Mouse (Mus musculus): Measurements from ENCODE around the gene Usp22. TPM values are rescaled to one million over a fixed set of nuclear protein-coding genes. Genes with fewer than 3 reads are reported as not detected.

Usp22 gene
- polyA plus RNA-seq, 1 experiment from 2014 or later = 284 TPM

- DNase-seq (ENCODE audit: low spot score, missing footprints) = no peak
- Histone ChIP-seq H3K4me2 (no peak within 1 kb of the TSS), H3K4me1 (ENCODE audit: control insufficient read depth, insufficient read depth, low read length) (no peaks in the 10 kb centered on the region), H3K9me3 (ENCODE audit: control insufficient read depth, low read length) (no peaks in the 10 kb centered on the region), H3K27ac (ENCODE audit: low read depth, low read length) (no peak within 1 kb of the TSS), H3K4me3 (ENCODE audit: low read depth, low read length) (no peak within 1 kb of the TSS), H3K36me3 (ENCODE audit: control insufficient read depth, insufficient read depth, low read length) (no peaks in the 10 kb centered on the region), H3K9ac (ENCODE audit: low read length) (no peak within 1 kb of the TSS), H3K27me3 (ENCODE audit: control insufficient read depth, insufficient read depth, low read length) (no peaks in the 10 kb centered on the region; the same call in 1 of the 2 replicates)
- no peak for ATAC-seq (ENCODE audit: low FRiP score)
- 81% methylated on average over 10 of the region's 10 CpGs for WGBS
Measured at GRCm38 (mm10) chr11:61207487-61208246, 32.8 kb upstream of the Usp22 start, which contains the start of gene Aldh3a1. TSS of gene Aldh3a1 (plus strand) at chr11:61207537.

GRCm38 (mm10) chr11:61206136-61206535 lies 31.3 kb upstream of the Usp22 start:
- H3K36me3 ChIP-seq (ENCODE audit: control insufficient read depth, insufficient read depth, low read length) = no peaks in the 10 kb centered on the region
- no peak overlapping the region for H3K9ac ChIP-seq (ENCODE audit: low read length)
- no peak for DNase-seq (ENCODE audit: low spot score, missing footprints)
- no peak for ATAC-seq (ENCODE audit: low FRiP score)
- H3K4me2 ChIP-seq = no peak overlapping the region
- WGBS = 93% methylated on average over 3 of the region's 3 CpGs
- no peaks in the 10 kb centered on the region for H3K9me3 ChIP-seq (ENCODE audit: control insufficient read depth, low read length)
- no peak overlapping the region for H3K27ac ChIP-seq (ENCODE audit: low read depth, low read length)
- no peaks in the 10 kb centered on the region for H3K27me3 ChIP-seq (ENCODE audit: control insufficient read depth, insufficient read depth, low read length)
- H3K4me1 ChIP-seq (ENCODE audit: control insufficient read depth, insufficient read depth, low read length) = no peaks in the 10 kb centered on the region
- H3K4me3 ChIP-seq (ENCODE audit: low read depth, low read length) = no peak overlapping the region

- Histone ChIP-seq H3K4me2 (no peak overlapping the region), H3K4me3 (ENCODE audit: low read depth, low read length) (no peak overlapping the region), H3K9me3 (ENCODE audit: control insufficient read depth, low read length) (no peaks in the 10 kb centered on the region), H3K36me3 (ENCODE audit: control insufficient read depth, insufficient read depth, low read length) (no peaks in the 10 kb centered on the region), H3K27ac (ENCODE audit: low read depth, low read length) (no peak overlapping the region), H3K4me1 (ENCODE audit: control insufficient read depth, insufficient read depth, low read length) (no peaks in the 10 kb centered on the region), H3K9ac (ENCODE audit: low read length) (no peak overlapping the region), H3K27me3 (ENCODE audit: control insufficient read depth, insufficient read depth, low read length) (no peaks in the 10 kb centered on the region)
- no peak for DNase-seq (ENCODE audit: low spot score, missing footprints)
- WGBS = 93% methylated on average over 9 of the region's 10 CpGs
- ATAC-seq (ENCODE audit: low FRiP score) = no peak
Measured at GRCm38 (mm10) chr11:61205167-61205950, 30.5 kb upstream of the Usp22 start.

GRCm38 (mm10) chr11:61202810-61203209 lies 28.0 kb upstream of the Usp22 start:
- H3K36me3 ChIP-seq (ENCODE audit: control insufficient read depth, insufficient read depth, low read length) = no peaks in the 10 kb centered on the region
- no peak for DNase-seq (ENCODE audit: low spot score, missing footprints)
- no peak overlapping the region for H3K4me2 ChIP-seq
- H3K27ac ChIP-seq (ENCODE audit: low read depth, low read length) = no peak overlapping the region
- no peak overlapping the region for H3K4me3 ChIP-seq (ENCODE audit: low read depth, low read length)
- no peaks in the 10 kb centered on the region for H3K27me3 ChIP-seq (ENCODE audit: control insufficient read depth, insufficient read depth, low read length)
- H3K9me3 ChIP-seq (ENCODE audit: control insufficient read depth, low read length) = no peaks in the 10 kb centered on the region
- WGBS = 84% methylated on average over 2 of the region's 2 CpGs
- H3K4me1 ChIP-seq (ENCODE audit: control insufficient read depth, insufficient read depth, low read length) = no peaks in the 10 kb centered on the region
- no peak overlapping the region for H3K9ac ChIP-seq (ENCODE audit: low read length)
- ATAC-seq (ENCODE audit: low FRiP score) = no peak

- Histone ChIP-seq H3K27ac (ENCODE audit: low read depth, low read length) (no peak overlapping the region), H3K9ac (ENCODE audit: low read length) (no peak overlapping the region), H3K4me2 (no peak overlapping the region), H3K27me3 (ENCODE audit: control insufficient read depth, insufficient read depth, low read length) (no peaks in the 10 kb centered on the region), H3K36me3 (ENCODE audit: control insufficient read depth, insufficient read depth, low read length) (no peaks in the 10 kb centered on the region), H3K9me3 (ENCODE audit: control insufficient read depth, low read length) (no peaks in the 10 kb centered on the region), H3K4me3 (ENCODE audit: low read depth, low read length) (no peak overlapping the region), H3K4me1 (ENCODE audit: control insufficient read depth, insufficient read depth, low read length) (no peaks in the 10 kb centered on the region)
- ATAC-seq (ENCODE audit: low FRiP score) (no peak), DNase-seq (ENCODE audit: low spot score, missing footprints) (no peak)
- 78% methylated on average over 6 of the region's 6 CpGs for WGBS
Measured at GRCm38 (mm10) chr11:61202186-61202585, 27.3 kb upstream of the Usp22 start.

- H3K27me3 ChIP-seq (ENCODE audit: control insufficient read depth, insufficient read depth, low read length) = no peaks in the 10 kb centered on the region
- ATAC-seq (ENCODE audit: low FRiP score) (no peak), DNase-seq (ENCODE audit: low spot score, missing footprints) (no peak)
- WGBS = 82% methylated on average over 4 of the region's 4 CpGs
- no peak overlapping the region for H3K27ac ChIP-seq (ENCODE audit: low read depth, low read length)
- no peak overlapping the region for H3K9ac ChIP-seq (ENCODE audit: low read length)
- H3K4me2 ChIP-seq = no peak overlapping the region
- no peaks in the 10 kb centered on the region for H3K4me1 ChIP-seq (ENCODE audit: control insufficient read depth, insufficient read depth, low read length)
- H3K9me3 ChIP-seq (ENCODE audit: control insufficient read depth, low read length) = no peaks in the 10 kb centered on the region
- H3K4me3 ChIP-seq (ENCODE audit: low read depth, low read length) = no peak overlapping the region
- no peaks in the 10 kb centered on the region for H3K36me3 ChIP-seq (ENCODE audit: control insufficient read depth, insufficient read depth, low read length)
Measured at GRCm38 (mm10) chr11:61199620-61200362, 24.9 kb upstream of the Usp22 start.

GRCm38 (mm10) chr11:61197935-61198334 lies 23.1 kb upstream of the Usp22 start:
- H3K27me3 ChIP-seq (ENCODE audit: control insufficient read depth, insufficient read depth, low read length) = no peaks in the 10 kb centered on the region
- no peaks in the 10 kb centered on the region for H3K36me3 ChIP-seq (ENCODE audit: control insufficient read depth, insufficient read depth, low read length)
- ATAC-seq (ENCODE audit: low FRiP score) = no peak
- no peak overlapping the region for H3K4me2 ChIP-seq
- H3K9me3 ChIP-seq (ENCODE audit: control insufficient read depth, low read length) = no peaks in the 10 kb centered on the region
- H3K27ac ChIP-seq (ENCODE audit: low read depth, low read length) = no peak overlapping the region
- H3K4me3 ChIP-seq (ENCODE audit: low read depth, low read length) = no peak overlapping the region
- no peak for DNase-seq (ENCODE audit: low spot score, missing footprints)
- H3K4me1 ChIP-seq (ENCODE audit: control insufficient read depth, insufficient read depth, low read length) = no peaks in the 10 kb centered on the region
- H3K9ac ChIP-seq (ENCODE audit: low read length) = no peak overlapping the region

- Histone ChIP-seq H3K9ac (ENCODE audit: low read length) (no peak overlapping the region), H3K36me3 (ENCODE audit: control insufficient read depth, insufficient read depth, low read length) (no peaks in the 10 kb centered on the region), H3K27ac (ENCODE audit: low read depth, low read length) (no peak overlapping the region), H3K27me3 (ENCODE audit: control insufficient read depth, insufficient read depth, low read length) (no peaks in the 10 kb centered on the region), H3K4me2 (no peak overlapping the region), H3K4me1 (ENCODE audit: control insufficient read depth, insufficient read depth, low read length) (no peaks in the 10 kb centered on the region), H3K9me3 (ENCODE audit: control insufficient read depth, low read length) (no peaks in the 10 kb centered on the region), H3K4me3 (ENCODE audit: low read depth, low read length) (no peak overlapping the region)
- ATAC-seq (ENCODE audit: low FRiP score) = no peak
- DNase-seq (ENCODE audit: low spot score, missing footprints) = no peak
- 87% methylated on average over 14 of the region's 14 CpGs for WGBS
Measured at GRCm38 (mm10) chr11:61196616-61197353, 21.9 kb upstream of the Usp22 start.

Measured in midbrain, embryonic 11.5 days (tissue).